Mouse (Mus musculus): ENCODE data around the gene Psmb7. TPM values are rescaled to one million over a fixed set of nuclear protein-coding genes. Genes with fewer than 3 reads are reported as not detected.

Gene Psmb7
- polyA plus RNA-seq (2016; fragmentation: Nextera tagmentation; extraction: Ambion mirVana) = 273 and 282 TPM in 2 replicates

GRCm38 (mm10) chr2:38643625-38644427 lies at the start of gene Psmb7:
TSS of gene Psmb7 (minus strand) at chr2:38644087.
- Histone ChIP-seq H3K27me3 (no peaks in the 10 kb centered on the region), H3K4me2 (replicated peaks) (peak within 1 kb of the TSS; percentile 94), H3K36me3 (peaks cover 23% of the 10 kb centered on the region), H3K4me1 (peaks cover 17% of the 10 kb centered on the region), H3K9ac (replicated peaks) (peak within 1 kb of the TSS; percentile 68), H3K9me3 (no peaks in the 10 kb centered on the region), H3K4me3 (peak within 1 kb of the TSS; percentile 61), H3K27ac (replicated peaks) (peak within 1 kb of the TSS; percentile 47)
- 2% methylated on average over 52 of the region's 52 CpGs for WGBS
- peak; percentile 77 for ATAC-seq (ENCODE audit: low FRiP score, low read depth)

- H3K4me3 ChIP-seq = no peak overlapping the region
- peaks cover 79% of the 10 kb centered on the region for H3K27me3 ChIP-seq
- H3K4me2 ChIP-seq (replicated peaks) = no peak overlapping the region
- ATAC-seq (ENCODE audit: low FRiP score, low read depth) = no peak
- no peak overlapping the region for H3K27ac ChIP-seq (replicated peaks)
- H3K9me3 ChIP-seq = no peaks in the 10 kb centered on the region
- 25% methylated on average over 8 of the region's 8 CpGs for WGBS
- H3K9ac ChIP-seq (replicated peaks) = no peak overlapping the region
- no peaks in the 10 kb centered on the region for H3K36me3 ChIP-seq
- peaks cover 36% of the 10 kb centered on the region for H3K4me1 ChIP-seq
Observed at GRCm38 (mm10) chr2:38691542-38691941, 47.7 kb upstream of the Psmb7 start.

- Histone ChIP-seq H3K36me3 (no peaks in the 10 kb centered on the region), H3K4me2 (replicated peaks) (no peak overlapping the region; the same call in 1 of the 2 replicates), H3K4me1 (peaks cover 30% of the 10 kb centered on the region), H3K27ac (replicated peaks) (peak overlapping the region; percentile 70; the same call in 1 of the 2 replicates), H3K27me3 (peaks cover 71% of the 10 kb centered on the region), H3K9ac (replicated peaks) (no peak overlapping the region), H3K9me3 (no peaks in the 10 kb centered on the region), H3K4me3 (no peak overlapping the region)
- ATAC-seq (ENCODE audit: low FRiP score, low read depth) = no peak
- 58% methylated on average over 1 of the region's 1 CpGs for WGBS
Observed at GRCm38 (mm10) chr2:38689881-38690280, 46.0 kb upstream of the Psmb7 start.

- peak overlapping the region; percentile 59 for H3K9ac ChIP-seq (replicated peaks)
- peak; percentile 92 for ATAC-seq (ENCODE audit: low FRiP score, low read depth)
- no peaks in the 10 kb centered on the region for H3K9me3 ChIP-seq
- peak overlapping the region; percentile 34 for H3K4me3 ChIP-seq
- WGBS = 2% methylated on average over 28 of the region's 29 CpGs
- H3K4me2 ChIP-seq (replicated peaks) = peak overlapping the region; percentile 53
- peak overlapping the region; percentile 70 for H3K27ac ChIP-seq (replicated peaks)
- peaks cover 62% of the 10 kb centered on the region for H3K27me3 ChIP-seq
- H3K36me3 ChIP-seq = no peaks in the 10 kb centered on the region
- peaks cover 30% of the 10 kb centered on the region for H3K4me1 ChIP-seq
Observed at GRCm38 (mm10) chr2:38688791-38689520, 45.1 kb upstream of the Psmb7 start.

GRCm38 (mm10) chr2:38685746-38686145 lies 41.9 kb upstream of the Psmb7 start:
- Histone ChIP-seq H3K27me3 (peaks cover 30% of the 10 kb centered on the region), H3K4me1 (peaks cover 30% of the 10 kb centered on the region), H3K27ac (replicated peaks) (no peak overlapping the region), H3K4me3 (no peak overlapping the region), H3K9me3 (no peaks in the 10 kb centered on the region), H3K36me3 (no peaks in the 10 kb centered on the region), H3K9ac (replicated peaks) (no peak overlapping the region), H3K4me2 (replicated peaks) (no peak overlapping the region)
- WGBS = 85% methylated on average over 3 of the region's 3 CpGs
- no peak for ATAC-seq (ENCODE audit: low FRiP score, low read depth)

- WGBS = 81% methylated on average over 5 of the region's 5 CpGs
Observed at GRCm38 (mm10) chr2:38683083-38683482, 39.2 kb upstream of the Psmb7 start.

GRCm38 (mm10) chr2:38682209-38682608 lies 38.3 kb upstream of the Psmb7 start:
- 93% methylated on average over 5 of the region's 5 CpGs for WGBS
- no peak overlapping the region for H3K9ac ChIP-seq (replicated peaks)
- no peak overlapping the region for H3K4me2 ChIP-seq (replicated peaks)
- H3K4me3 ChIP-seq = no peak overlapping the region
- H3K27ac ChIP-seq (replicated peaks) = no peak overlapping the region
- H3K4me1 ChIP-seq = peaks cover 8% of the 10 kb centered on the region
- H3K9me3 ChIP-seq = no peaks in the 10 kb centered on the region
- H3K27me3 ChIP-seq = peaks cover 10% of the 10 kb centered on the region; the same call in 1 of the 2 replicates
- ATAC-seq (ENCODE audit: low FRiP score, low read depth) = no peak
- no peaks in the 10 kb centered on the region for H3K36me3 ChIP-seq

More at GRCm38 (mm10) chr2:38683083-38683482, 39.2 kb upstream of the Psmb7 start:
- Histone ChIP-seq H3K4me2 (replicated peaks) (no peak overlapping the region), H3K4me1 (peaks cover 10% of the 10 kb centered on the region), H3K4me3 (no peak overlapping the region), H3K27ac (replicated peaks) (no peak overlapping the region), H3K9me3 (no peaks in the 10 kb centered on the region), H3K9ac (replicated peaks) (no peak overlapping the region), H3K27me3 (peaks cover 14% of the 10 kb centered on the region; the same call in 1 of the 2 replicates), H3K36me3 (no peaks in the 10 kb centered on the region)
- ATAC-seq (ENCODE audit: low FRiP score, low read depth) = no peak

- H3K9me3 ChIP-seq = no peaks in the 10 kb centered on the region
- no peak overlapping the region for H3K4me3 ChIP-seq
- H3K4me1 ChIP-seq = no peaks in the 10 kb centered on the region
- no peaks in the 10 kb centered on the region for H3K27me3 ChIP-seq
- H3K9ac ChIP-seq (replicated peaks) = no peak overlapping the region
- no peak overlapping the region for H3K27ac ChIP-seq (replicated peaks)
- H3K4me2 ChIP-seq (replicated peaks) = no peak overlapping the region
- no peak for ATAC-seq (ENCODE audit: low FRiP score, low read depth)
- no peaks in the 10 kb centered on the region for H3K36me3 ChIP-seq
Observed at GRCm38 (mm10) chr2:38678947-38679346, 35.1 kb upstream of the Psmb7 start.

- Histone ChIP-seq H3K4me3 (no peak overlapping the region), H3K27ac (replicated peaks) (no peak overlapping the region), H3K4me2 (replicated peaks) (no peak overlapping the region), H3K9me3 (no peaks in the 10 kb centered on the region), H3K36me3 (no peaks in the 10 kb centered on the region), H3K9ac (replicated peaks) (no peak overlapping the region), H3K27me3 (peaks cover 22% of the 10 kb centered on the region), H3K4me1 (no peaks in the 10 kb centered on the region)
- WGBS = 56% methylated on average over 9 of the region's 9 CpGs
- peak; percentile 50 for ATAC-seq (ENCODE audit: low FRiP score, low read depth)
Observed at GRCm38 (mm10) chr2:38675366-38675969, 31.6 kb upstream of the Psmb7 start.

- peaks cover 41% of the 10 kb centered on the region for H3K27me3 ChIP-seq
- H3K36me3 ChIP-seq = no peaks in the 10 kb centered on the region
- 64% methylated on average over 11 of the region's 11 CpGs for WGBS
- no peak overlapping the region for H3K4me3 ChIP-seq
- no peaks in the 10 kb centered on the region for H3K9me3 ChIP-seq
- no peak for ATAC-seq (ENCODE audit: low FRiP score, low read depth)
- H3K4me2 ChIP-seq (replicated peaks) = no peak overlapping the region
- H3K9ac ChIP-seq (replicated peaks) = no peak overlapping the region
- no peak overlapping the region for H3K27ac ChIP-seq (replicated peaks)
- 0 out of 2 replicates have a peak, but pooled peaks cover 5% of the 10 kb centered on the region for H3K4me1 ChIP-seq
Observed at GRCm38 (mm10) chr2:38672496-38672895, 28.6 kb upstream of the Psmb7 start.

- WGBS = 14% methylated on average over 17 of the region's 17 CpGs
- Histone ChIP-seq H3K4me1 (0 out of 2 replicates have a peak, but pooled peaks cover 5% of the 10 kb centered on the region), H3K27ac (replicated peaks) (no peak overlapping the region), H3K4me3 (no peak overlapping the region), H3K9ac (replicated peaks) (no peak overlapping the region), H3K9me3 (no peaks in the 10 kb centered on the region), H3K36me3 (no peaks in the 10 kb centered on the region), H3K27me3 (peaks cover 44% of the 10 kb centered on the region), H3K4me2 (replicated peaks) (peak overlapping the region; percentile 24)
- ATAC-seq (ENCODE audit: low FRiP score, low read depth) = peak; percentile 76
Observed at GRCm38 (mm10) chr2:38668802-38669580, 25.1 kb upstream of the Psmb7 start.
